Mouse (Mus musculus) stomach, embryonic 16.5 days (tissue): ENCODE results near the gene Adora3. TPM values are rescaled to one million over a fixed set of nuclear protein-coding genes. Genes with fewer than 3 reads are reported as not detected.

ENCODE experiments used
- ATAC-seq: fragments of 200-750 bp; cut with Nextera tagmentation; 2 replicates; pipeline ENCODE4 v1.8.0; 2017; ENCODE audit warnings: moderate number of reproducible peaks, moderate TSS enrichment; ENCODE audit not compliant: insufficient read depth, low FRiP score
- H3K27ac ChIP-seq: fragments of 300-500 bp; sonication (generic); 2 replicates; pipeline ENCODE4 v1.5.1; 2014; ENCODE audit warnings: low read length
- H3K27me3 ChIP-seq: fragments of 300-500 bp; sonication (generic); 2 replicates; pipeline ENCODE4 v1.6.1; 2014; ENCODE audit warnings: low read length, control low read depth, mixed read lengths; ENCODE audit not compliant: control insufficient read depth, insufficient read depth
- H3K36me3 ChIP-seq: fragments of 300-500 bp; sonication (generic); 2 replicates; pipeline ENCODE4 v1.6.1; 2014; ENCODE audit warnings: low read length; ENCODE audit not compliant: control insufficient read depth, insufficient read depth
- H3K4me1 ChIP-seq: fragments of 300-500 bp; sonication (generic); 2 replicates; pipeline ENCODE4 v1.6.1; 2014; ENCODE audit warnings: low read length, control low read depth, mixed read lengths; ENCODE audit not compliant: control insufficient read depth, insufficient read depth
- H3K4me2 ChIP-seq: fragments of 300-500 bp; sonication (generic); 2 replicates; pipeline ENCODE4 v1.6.1; 2014; ENCODE audit warnings: low read depth, low read length, mixed read lengths
- H3K4me3 ChIP-seq: fragments of 300-500 bp; sonication (generic); replicated peaks from 2 replicates; pipeline ENCODE4 v1.5.1; 2014; ENCODE audit warnings: mild to moderate bottlenecking, low read length
- H3K9ac ChIP-seq: fragments of 300-500 bp; sonication (generic); 2 replicates; pipeline ENCODE4 v1.6.1; 2014; ENCODE audit warnings: low read length
- H3K9me3 ChIP-seq: fragments of 300-500 bp; sonication (generic); replicated peaks from 2 replicates; pipeline ENCODE4 v1.6.1; 2016; ENCODE audit warnings: low read length, control low read depth; ENCODE audit not compliant: control insufficient read depth
- WGBS: fragments of 180-500 bp; shearing (Covaris S2); extraction: QIAGEN DNeasy Blood & Tissue Kit; methylation state at CpG from one replicate; pipeline ENCODE4 v1.1.7; 2014; 5-methylcytosine and 5-hydroxymethylcytosine counted together
- polyA plus RNA-seq: library from polyadenylated mRNA; unstranded; fragments of >200 nt; fragmentation: Nextera tagmentation; extraction: Ambion mirVana; gene quantifications from 2 replicates; pipeline ENCODE4 v1.2.1, GENCODE M21; 2015

The Adora3 gene
- polyA plus RNA-seq, 1 experiment from 2014 or later: 1.0 TPM

DNA sequence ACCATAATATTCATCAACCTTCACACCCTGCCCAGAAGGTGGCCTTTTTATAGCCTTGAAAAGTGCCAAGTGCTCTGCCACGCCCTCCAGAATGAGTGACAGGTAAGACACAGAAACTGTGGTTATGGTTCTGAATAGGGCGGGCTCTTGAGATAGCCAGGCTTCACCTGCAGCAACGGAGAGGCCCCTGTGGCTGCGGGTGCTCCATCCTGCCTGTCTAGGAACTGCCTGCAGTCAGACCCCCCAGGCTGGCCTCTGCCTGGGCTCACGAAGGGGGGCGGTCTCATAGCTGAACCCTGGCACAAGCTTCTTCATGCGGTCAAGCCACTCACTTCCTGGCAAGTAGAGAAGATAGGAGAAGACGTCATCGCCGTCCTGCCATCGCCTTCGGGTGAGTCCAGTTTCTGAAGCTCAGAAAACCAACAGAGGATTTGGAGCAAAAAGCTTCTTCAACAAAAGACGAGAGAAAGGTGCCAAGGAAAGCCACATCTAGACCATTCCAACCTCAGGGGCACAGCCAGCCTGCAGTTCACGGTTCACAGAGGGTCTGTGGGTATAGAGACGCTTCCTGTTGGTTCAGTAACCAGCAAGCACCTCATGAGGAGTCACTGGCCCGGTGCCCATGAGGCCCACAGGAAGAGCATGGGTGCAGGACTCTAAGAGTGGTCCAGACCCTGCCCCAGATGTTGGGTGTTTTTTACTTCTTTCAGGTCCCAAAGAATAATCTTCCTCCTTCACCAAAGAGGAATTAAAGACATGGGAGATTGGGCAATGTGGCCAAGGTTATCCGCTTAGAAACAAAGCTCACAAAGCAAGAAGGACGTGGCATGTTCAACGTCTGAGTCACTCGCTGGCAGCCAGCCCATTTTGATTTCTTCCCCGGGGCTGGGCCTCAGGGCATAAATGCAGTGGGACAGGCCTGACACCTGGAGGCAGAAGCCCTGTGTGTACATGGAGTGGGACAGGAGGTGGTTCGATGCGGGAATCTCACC is 24.2 kb downstream of the Adora3 start:
- H3K27me3 ChIP-seq: no peaks in the 10 kb centered on the region
- H3K4me2 ChIP-seq: peak overlapping the region; percentile 25
- no peaks in the 10 kb centered on the region for H3K36me3 ChIP-seq
- peak; percentile 83 for ATAC-seq
- H3K27ac ChIP-seq: peak overlapping the region; percentile 92
- H3K4me1 ChIP-seq: peaks cover 32% of the 10 kb centered on the region
- H3K4me3 ChIP-seq: no peak overlapping the region
- H3K9me3 ChIP-seq: no peaks in the 10 kb centered on the region
- no peak overlapping the region for H3K9ac ChIP-seq
- WGBS: 54% methylated on average over 23 of the region's 23 CpGs

DNA sequence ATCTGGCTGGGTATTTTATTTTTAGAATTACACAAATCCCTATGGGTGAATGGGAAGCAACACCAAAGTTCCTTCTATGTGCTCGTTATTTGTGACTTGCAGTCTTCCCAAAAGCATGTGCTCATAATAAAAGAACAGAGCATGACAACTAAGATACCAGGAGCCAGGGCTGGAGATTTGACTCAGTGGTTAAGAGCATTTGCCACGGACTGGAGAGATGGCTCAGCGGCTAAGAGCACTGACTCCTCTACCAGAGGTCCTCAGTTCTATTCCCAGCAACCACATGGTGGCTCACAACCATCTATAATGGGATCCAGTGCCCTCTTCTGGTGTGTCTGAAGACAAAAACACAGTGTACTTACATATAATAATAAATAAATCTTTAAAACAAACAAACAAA is 26.2 kb downstream of the Adora3 start:
- Histone ChIP-seq H3K4me1 (peaks cover 32% of the 10 kb centered on the region), H3K27me3 (no peaks in the 10 kb centered on the region), H3K9ac (no peak overlapping the region), H3K9me3 (no peaks in the 10 kb centered on the region), H3K4me3 (no peak overlapping the region), H3K27ac (no peak overlapping the region), H3K4me2 (no peak overlapping the region), H3K36me3 (no peaks in the 10 kb centered on the region)
- 83% methylated on average over 3 of the region's 3 CpGs for WGBS
- no peak for ATAC-seq

DNA sequence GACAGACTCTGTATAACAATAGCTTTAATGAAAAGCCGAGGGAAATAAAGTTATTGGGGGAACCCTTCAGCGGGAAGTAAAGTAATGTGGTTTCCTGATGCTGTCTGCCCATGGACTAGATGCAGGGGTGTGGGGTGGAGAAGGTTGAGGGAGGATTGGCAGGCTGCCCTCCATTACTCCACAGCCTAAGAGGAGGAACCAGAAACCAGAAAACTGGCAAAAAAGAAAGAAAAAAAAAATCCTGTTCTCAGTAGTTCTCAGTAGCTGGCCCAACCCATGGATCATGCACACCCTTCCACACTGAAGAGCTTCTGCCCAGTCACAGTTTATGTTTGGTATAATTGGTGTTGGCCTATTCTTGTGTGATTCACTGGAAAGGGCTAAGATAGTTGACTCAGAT is 27.7 kb downstream of the Adora3 start:
- no peaks in the 10 kb centered on the region for H3K9me3 ChIP-seq
- peaks cover 24% of the 10 kb centered on the region for H3K4me1 ChIP-seq
- no peaks in the 10 kb centered on the region for H3K36me3 ChIP-seq
- 73% methylated on average over 2 of the region's 2 CpGs for WGBS
- no peaks in the 10 kb centered on the region for H3K27me3 ChIP-seq
- ATAC-seq: no peak
- H3K9ac ChIP-seq: no peak overlapping the region
- H3K4me3 ChIP-seq: no peak overlapping the region
- H3K4me2 ChIP-seq: no peak overlapping the region
- H3K27ac ChIP-seq: no peak overlapping the region

DNA sequence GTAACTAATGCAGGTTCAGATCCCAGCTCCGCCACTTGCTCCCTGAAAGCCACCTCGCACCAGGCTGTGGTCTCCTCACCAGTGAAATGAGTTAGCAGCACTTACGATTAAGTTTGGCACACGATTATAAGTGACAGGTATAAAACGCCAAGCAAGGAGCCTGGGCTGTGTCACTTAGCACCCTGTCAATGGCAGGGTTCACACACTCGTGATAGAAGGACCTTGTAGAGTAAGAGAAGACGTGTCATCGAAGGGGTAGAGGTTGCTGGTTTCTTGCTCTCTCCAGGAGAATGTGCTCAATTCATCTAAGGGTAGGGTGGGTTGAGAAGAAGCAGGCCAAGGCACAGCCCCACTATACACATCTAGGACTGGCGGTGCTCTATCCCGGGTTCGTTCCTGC is 28.2 kb downstream of the Adora3 start:
- WGBS: 89% methylated on average over 11 of the region's 11 CpGs
- Histone ChIP-seq H3K9me3 (no peaks in the 10 kb centered on the region), H3K36me3 (no peaks in the 10 kb centered on the region)

DNA sequence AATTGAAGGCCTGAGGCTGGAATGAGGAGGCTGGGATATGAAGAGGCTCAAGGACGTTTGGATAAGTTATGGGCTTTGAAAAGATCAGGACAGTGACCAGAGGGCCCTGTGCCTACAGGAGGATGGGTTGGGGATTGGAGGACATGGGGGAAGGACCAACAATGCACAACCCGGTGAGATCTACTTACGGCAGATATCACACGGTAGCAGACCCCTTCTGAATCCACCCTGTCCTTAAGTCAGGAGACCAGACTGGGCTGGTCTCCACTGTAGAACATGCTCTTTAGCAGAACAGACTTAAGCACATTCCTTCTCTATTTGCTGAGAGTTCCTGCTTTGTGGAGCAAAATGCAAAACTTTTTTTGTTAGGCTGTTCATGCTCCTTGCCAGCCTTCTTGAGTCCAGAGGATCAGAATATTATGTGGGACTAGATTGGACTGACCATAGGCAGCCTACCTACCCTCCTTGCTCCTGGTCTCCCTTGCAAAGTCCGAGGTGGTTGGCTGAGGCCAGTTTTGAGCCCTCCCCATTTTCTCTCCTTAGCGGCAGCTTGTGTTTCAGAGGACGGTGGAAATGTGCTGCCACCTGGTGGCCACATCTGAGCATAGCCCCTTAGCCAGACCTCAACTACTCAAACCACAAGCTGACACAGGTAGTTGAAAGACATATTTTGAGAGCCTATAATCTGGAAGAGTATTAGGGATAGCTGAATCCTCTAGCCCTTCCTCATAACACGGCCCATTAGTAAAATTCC is 28.9 kb downstream of the Adora3 start:
- no peaks in the 10 kb centered on the region for H3K9me3 ChIP-seq
- H3K4me1 ChIP-seq: peaks cover 12% of the 10 kb centered on the region
- 43% methylated on average over 8 of the region's 8 CpGs for WGBS
- H3K36me3 ChIP-seq: no peaks in the 10 kb centered on the region
- H3K27ac ChIP-seq: no peak overlapping the region
- no peak overlapping the region for H3K4me2 ChIP-seq
- ATAC-seq: peak; percentile 22; the same call in 1 of the 2 replicates
- H3K27me3 ChIP-seq: no peaks in the 10 kb centered on the region
- 0 out of 2 replicates have a peak overlapping the region, but pooled peaks have one; percentile 43 for H3K9ac ChIP-seq
- H3K4me3 ChIP-seq: no peak overlapping the region

More for the DNA sequence above, 28.2 kb downstream of the Adora3 start:
- no peaks in the 10 kb centered on the region for H3K27me3 ChIP-seq
- peaks cover 19% of the 10 kb centered on the region for H3K4me1 ChIP-seq
- no peak overlapping the region for H3K4me3 ChIP-seq
- no peak overlapping the region for H3K9ac ChIP-seq
- no peak overlapping the region for H3K4me2 ChIP-seq
- no peak overlapping the region for H3K27ac ChIP-seq
- no peak for ATAC-seq

DNA sequence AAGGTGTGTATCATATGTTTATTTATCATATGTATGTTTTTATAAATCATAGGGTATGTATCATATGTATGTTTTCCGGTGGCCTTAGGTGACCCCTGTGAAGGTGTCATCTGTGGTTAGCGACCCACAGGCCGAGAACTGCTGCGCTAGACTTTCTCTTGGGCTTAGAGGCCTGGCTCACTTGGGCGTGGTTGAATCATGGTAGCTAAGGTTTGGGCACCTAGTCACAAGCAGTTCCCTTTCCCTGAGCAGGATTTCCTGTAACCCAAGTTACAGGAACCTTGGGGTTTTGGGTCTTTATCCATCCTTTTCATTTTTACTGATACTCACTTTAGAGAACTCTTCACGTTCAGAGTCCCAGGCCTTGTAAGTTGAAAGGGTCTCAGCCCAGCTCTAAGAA is 29.6 kb downstream of the Adora3 start:
- no peak overlapping the region for H3K27ac ChIP-seq
- H3K4me2 ChIP-seq: no peak overlapping the region
- no peaks in the 10 kb centered on the region for H3K27me3 ChIP-seq
- WGBS: 74% methylated on average over 6 of the region's 6 CpGs
- H3K36me3 ChIP-seq: no peaks in the 10 kb centered on the region
- no peak for ATAC-seq
- peaks cover 7% of the 10 kb centered on the region; the same call in 1 of the 2 replicates for H3K4me1 ChIP-seq
- H3K9ac ChIP-seq: no peak overlapping the region
- H3K4me3 ChIP-seq: no peak overlapping the region
- H3K9me3 ChIP-seq: no peaks in the 10 kb centered on the region

DNA sequence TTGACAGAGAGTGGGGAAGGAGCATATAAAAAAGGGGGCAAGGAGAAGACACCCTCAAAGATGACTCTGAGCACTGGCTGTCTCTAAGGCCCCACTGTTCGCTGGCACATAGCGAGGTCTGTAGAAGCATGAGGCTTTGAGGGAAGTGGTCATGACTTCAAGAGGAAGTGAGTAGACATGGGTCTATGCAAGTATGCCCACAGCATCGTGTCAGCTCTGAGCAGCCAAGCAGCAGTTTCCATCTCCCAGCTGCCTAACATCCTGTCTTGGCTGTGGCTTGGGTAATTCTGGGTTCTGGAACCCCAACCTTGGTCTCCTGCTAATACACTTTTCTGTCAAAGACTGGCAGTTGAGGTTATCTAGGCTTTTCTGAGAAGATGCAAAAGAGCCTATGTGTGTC is 30.1 kb downstream of the Adora3 start:
- no peak overlapping the region for H3K9ac ChIP-seq
- H3K4me3 ChIP-seq: no peak overlapping the region
- H3K27ac ChIP-seq: no peak overlapping the region
- H3K27me3 ChIP-seq: no peaks in the 10 kb centered on the region
- peaks cover 7% of the 10 kb centered on the region; the same call in 1 of the 2 replicates for H3K4me1 ChIP-seq
- H3K36me3 ChIP-seq: no peaks in the 10 kb centered on the region
- H3K9me3 ChIP-seq: no peaks in the 10 kb centered on the region
- ATAC-seq: no peak
- H3K4me2 ChIP-seq: no peak overlapping the region
- WGBS: 76% methylated on average over 3 of the region's 3 CpGs

DNA sequence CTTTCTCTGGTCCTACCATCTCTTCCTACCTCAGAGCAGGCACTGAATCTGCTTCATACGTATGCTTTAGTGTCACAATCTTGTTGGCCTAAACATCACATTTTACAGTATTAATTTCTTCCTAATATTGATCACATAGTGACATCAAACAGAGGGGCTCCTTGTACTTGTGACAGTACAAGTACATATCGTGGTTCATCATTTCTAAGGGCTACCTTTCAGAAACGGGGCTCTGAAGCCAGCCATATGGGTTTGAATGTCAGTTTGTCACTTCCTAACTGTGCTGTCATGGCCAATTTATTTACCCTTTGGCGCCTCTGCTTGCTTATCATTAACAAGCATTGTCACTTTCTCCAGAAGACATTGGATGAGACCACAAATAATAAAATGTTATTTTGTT is 30.8 kb downstream of the Adora3 start:
- no peaks in the 10 kb centered on the region for H3K27me3 ChIP-seq
- peaks cover 7% of the 10 kb centered on the region; the same call in 1 of the 2 replicates for H3K4me1 ChIP-seq
- H3K4me2 ChIP-seq: no peak overlapping the region
- WGBS: 64% methylated on average over 4 of the region's 4 CpGs
- H3K9me3 ChIP-seq: no peaks in the 10 kb centered on the region
- no peak overlapping the region for H3K4me3 ChIP-seq
- no peaks in the 10 kb centered on the region for H3K36me3 ChIP-seq
- H3K27ac ChIP-seq: no peak overlapping the region
- H3K9ac ChIP-seq: no peak overlapping the region
- no peak for ATAC-seq

DNA sequence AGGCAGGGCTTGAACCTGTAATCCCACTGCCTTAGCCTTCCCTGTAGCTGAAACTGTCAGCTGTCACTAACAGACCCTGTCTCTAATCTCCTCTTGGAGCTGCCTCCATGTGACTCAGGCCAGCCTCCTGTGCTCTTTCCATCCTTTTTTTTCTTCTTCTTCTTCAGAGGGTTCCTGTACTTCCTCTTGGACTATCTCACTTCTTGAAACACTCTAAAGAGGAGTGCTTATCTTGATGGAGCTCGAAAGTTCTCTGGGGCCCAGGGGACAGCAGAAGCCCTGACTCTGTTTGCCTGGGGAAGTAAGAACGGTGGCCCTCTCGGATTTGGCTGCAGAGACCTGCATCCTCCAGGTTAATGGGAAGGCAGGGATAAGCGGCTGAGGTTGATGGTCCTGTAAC is 33.6 kb downstream of the Adora3 start:
- no peaks in the 10 kb centered on the region for H3K4me1 ChIP-seq
- no peaks in the 10 kb centered on the region for H3K9me3 ChIP-seq
- H3K4me2 ChIP-seq: no peak overlapping the region
- no peak overlapping the region for H3K9ac ChIP-seq
- no peaks in the 10 kb centered on the region for H3K36me3 ChIP-seq
- no peaks in the 10 kb centered on the region for H3K27me3 ChIP-seq
- H3K4me3 ChIP-seq: no peak overlapping the region
- WGBS: 56% methylated on average over 4 of the region's 4 CpGs
- H3K27ac ChIP-seq: no peak overlapping the region
- no peak for ATAC-seq
